8 mouse cellular contexts compared by ENCODE assay signal in genomic region chr11:60248596-60249404, GRCm38 (mm10). TPM values are rescaled to one million over a fixed set of nuclear protein-coding genes. Genes with fewer than 3 reads are reported as not detected.
A peak's percentile ranks its signal among the peaks of the same experiment; 100 is the strongest.
DNase-seq lines count a peak whose midpoint lies in the region; ATAC-seq and TF ChIP-seq lines count a peak whose summit lies in the region.

No protein-coding gene starts in this region.

- DNase-seq in left cerebral cortex, postnatal 25 days (ENCODE audit: low spot score in 2 of 2) = peak; percentile 42 to 61
- no peak for DNase-seq in left cerebral cortex, adult 8-10 months (ENCODE audit: low spot score in 2 of 2)
- no peak for DNase-seq in frontal cortex, postnatal 14 days (ENCODE audit: low spot score in 2 of 2)
- no peak for DNase-seq in adrenal gland, postnatal 36 days
- DNase-seq in gastrocnemius, postnatal 36 days = no peak

- H3K4me1 ChIP-seq in embryonic facial prominence, embryonic 12.5 days = peaks cover 18% of the 10 kb centered on the region
- H3K4me1 ChIP-seq in intestine, postnatal 0 days (replicated peaks; ENCODE audit: control insufficient read depth, insufficient read depth, low read length) = peaks cover 4% of the 10 kb centered on the region; the same call in 1 of the 2 replicates
- no peaks in the 10 kb centered on the region; the same call in 1 of the 2 replicates for H3K4me1 ChIP-seq in stomach, embryonic 15.5 days

- H3K9ac ChIP-seq in embryonic facial prominence, embryonic 12.5 days = no peak overlapping the region; the same call in 1 of the 2 replicates
- H3K9ac ChIP-seq in intestine, postnatal 0 days (ENCODE audit: low read depth, low read length) = no peak overlapping the region
- H3K9ac ChIP-seq in stomach, embryonic 15.5 days = no peak overlapping the region

- peaks cover 4% of the 10 kb centered on the region; the same call in 1 of the 2 replicates for H3K36me3 ChIP-seq in embryonic facial prominence, embryonic 12.5 days
- H3K36me3 ChIP-seq in intestine, postnatal 0 days (ENCODE audit: control insufficient read depth, insufficient read depth) = peaks cover 44% of the 10 kb centered on the region
- no peaks in the 10 kb centered on the region for H3K36me3 ChIP-seq in stomach, embryonic 15.5 days

- no peaks in the 10 kb centered on the region for H3K27me3 ChIP-seq in embryonic facial prominence, embryonic 12.5 days
- H3K27me3 ChIP-seq in intestine, postnatal 0 days (replicated peaks; ENCODE audit: control insufficient read depth, insufficient read depth, low read length) = no peaks in the 10 kb centered on the region
- H3K27me3 ChIP-seq in stomach, embryonic 15.5 days (replicated peaks) = no peaks in the 10 kb centered on the region

- ATAC-seq in embryonic facial prominence, embryonic 12.5 days (ENCODE audit: insufficient number of reproducible peaks, insufficient read depth, low FRiP score, low TSS enrichment) = no peak
- ATAC-seq in intestine, postnatal 0 days = no peak
- no peak for ATAC-seq in stomach, embryonic 15.5 days (ENCODE audit: insufficient read depth, low FRiP score, low read depth)

- peak; percentile 46 for TF ChIP-seq CTCF in intestine, postnatal 0 days (IDR thresholded peaks at IDR 0.05; ENCODE audit: low read depth)

- intact Hi-C loops in left cerebral cortex, postnatal 25 days (cut with DNase I) = loop anchor here (2.0 kb wide), 1 partner anchor 36 kb away; no protein-coding TSS in a partner anchor
- intact Hi-C loops in gastrocnemius, postnatal 36 days (cut with DNase I) = no loop called here

- no peak overlapping the region for H3K4me3 ChIP-seq in embryonic facial prominence, embryonic 12.5 days
- no peak overlapping the region for H3K4me3 ChIP-seq in intestine, postnatal 0 days (ENCODE audit: low read depth, low read length)
- H3K4me3 ChIP-seq in stomach, embryonic 15.5 days (replicated peaks) = no peak overlapping the region

- peak overlapping the region; percentile 36; the same call in 1 of the 2 replicates for H3K27ac ChIP-seq in embryonic facial prominence, embryonic 12.5 days
- H3K27ac ChIP-seq in intestine, postnatal 0 days (ENCODE audit: low read depth, low read length) = no peak overlapping the region
- 0 out of 2 replicates have a peak overlapping the region, but pooled peaks have one; percentile 26 for H3K27ac ChIP-seq in stomach, embryonic 15.5 days

- 53% methylated on average over 13 of the region's 13 CpGs for WGBS in embryonic facial prominence, embryonic 12.5 days
- WGBS in intestine, postnatal 0 days = 53% methylated on average over 13 of the region's 13 CpGs
- 37% methylated on average over 13 of the region's 13 CpGs for WGBS in stomach, embryonic 15.5 days

- H3K9me3 ChIP-seq in embryonic facial prominence, embryonic 12.5 days = no peaks in the 10 kb centered on the region
- H3K9me3 ChIP-seq in intestine, postnatal 0 days (ENCODE audit: control insufficient read depth) = no peaks in the 10 kb centered on the region
- H3K9me3 ChIP-seq in stomach, embryonic 15.5 days = no peaks in the 10 kb centered on the region

- no peak overlapping the region for H3K4me2 ChIP-seq in embryonic facial prominence, embryonic 12.5 days (replicated peaks)
- no peak overlapping the region for H3K4me2 ChIP-seq in intestine, postnatal 0 days (replicated peaks; ENCODE audit: low read depth)
- H3K4me2 ChIP-seq in stomach, embryonic 15.5 days = no peak overlapping the region

RNA-seq across cellular contexts. Expression of gene Srebf1, which starts 26.4 kb away (rescaled TPM):
- 10 to 100 TPM; 42.3 to 50.7 TPM for total RNA-seq in left cerebral cortex, postnatal 25 days (2021)
- total RNA-seq in left cerebral cortex, adult 8-10 months (2022) = 100 to 1,000 TPM in 2 of 4 experiments, 10 to 100 TPM in 2; 85.8 to 103 (median 100) TPM
- 54.8 and 56.6 TPM in 2 replicates for polyA plus RNA-seq in embryonic facial prominence, embryonic 12.5 days (2016; fragmentation: Nextera tagmentation; extraction: Ambion mirVana)
- 86.9 and 88.1 TPM in 2 replicates for polyA plus RNA-seq in intestine, postnatal 0 days (2015; fragmentation: Nextera tagmentation; extraction: Ambion mirVana)
- polyA plus RNA-seq in stomach, embryonic 15.5 days (2015; fragmentation: Nextera tagmentation; extraction: Ambion mirVana) = 81.5 and 83.5 TPM in 2 replicates
- total RNA-seq in adrenal gland, postnatal 36 days (2021) = 100 to 1,000 TPM; 160 to 181 TPM
- total RNA-seq in gastrocnemius, postnatal 36 days (2021) = 10 to 100 TPM; 18.4 to 21.0 TPM

Comparison
In these comparisons a context has a peak if more than half of its experiments do, and no peak if none do; other contexts are left out.
1. DNase-seq: peak in left cerebral cortex, postnatal 25 days (2 of 2); none in left cerebral cortex, adult 8-10 months (0 of 2), frontal cortex, postnatal 14 days (0 of 2), adrenal gland, postnatal 36 days (0 of 2) and gastrocnemius, postnatal 36 days (0 of 2).